Mouse (Mus musculus): ENCODE data around the gene Polr2m. TPM values are rescaled to one million over a fixed set of nuclear protein-coding genes. Genes with fewer than 3 reads are reported as not detected.
"Not testable (repeated sequence)": the region's sequence is repeated elsewhere in the genome, so short reads cannot be mapped to it uniquely, and the experiment has no call there.

Polr2m gene
- polyA plus RNA-seq, 1 experiment from 2014 or later = 320 TPM

DNA sequence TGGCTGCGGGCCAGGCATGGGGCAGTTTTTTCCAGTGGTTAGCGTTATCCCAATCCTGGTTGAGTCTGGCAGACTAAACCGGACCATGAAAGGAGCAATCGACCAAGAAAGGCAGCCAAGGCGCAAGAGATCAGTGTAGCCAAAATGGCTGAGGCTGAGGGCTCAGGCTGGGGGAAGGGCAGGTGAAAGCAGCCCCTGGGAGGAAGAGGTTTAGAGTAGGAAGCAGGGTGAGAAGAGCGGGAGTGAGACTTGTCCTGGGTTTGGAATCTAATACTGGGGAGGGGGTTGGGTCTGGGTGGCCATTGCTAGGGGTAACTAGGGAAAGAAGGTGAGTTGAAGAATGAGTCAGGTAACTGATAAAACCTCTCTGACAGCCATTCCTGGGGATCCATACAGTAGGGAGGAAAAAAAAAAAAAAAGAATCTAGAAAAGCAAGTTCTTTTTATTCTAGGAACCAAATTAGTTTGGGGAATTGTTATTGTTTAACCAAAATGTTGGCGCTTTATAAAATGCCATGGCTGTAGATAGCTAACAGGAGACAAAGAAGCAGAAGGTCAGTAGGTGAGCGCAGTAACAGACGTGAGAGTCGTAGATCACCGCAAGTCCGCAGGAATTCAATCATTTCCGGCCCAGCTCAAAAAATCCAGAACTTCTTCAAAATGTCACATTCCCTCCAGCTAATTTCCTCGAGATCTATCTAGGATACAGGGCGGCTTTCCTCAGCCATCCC, 6.7 kb upstream of the Polr2m start:
- ATAC-seq (ENCODE audit: low FRiP score) = no peak
- no peaks in the 10 kb centered on the region for H3K36me3 ChIP-seq
- H3K9me3 ChIP-seq = no peaks in the 10 kb centered on the region
- peaks cover 10% of the 10 kb centered on the region; the same call in 1 of the 2 replicates for H3K27me3 ChIP-seq
- H3K4me1 ChIP-seq (replicated peaks) = peaks cover 3% of the 10 kb centered on the region; the same call in 1 of the 2 replicates
- WGBS = 82% methylated on average over 15 of the region's 15 CpGs
- no peak overlapping the region for H3K4me3 ChIP-seq
- H3K9ac ChIP-seq = no peak overlapping the region
- no peak overlapping the region for H3K4me2 ChIP-seq
- H3K27ac ChIP-seq = no peak overlapping the region

DNA sequence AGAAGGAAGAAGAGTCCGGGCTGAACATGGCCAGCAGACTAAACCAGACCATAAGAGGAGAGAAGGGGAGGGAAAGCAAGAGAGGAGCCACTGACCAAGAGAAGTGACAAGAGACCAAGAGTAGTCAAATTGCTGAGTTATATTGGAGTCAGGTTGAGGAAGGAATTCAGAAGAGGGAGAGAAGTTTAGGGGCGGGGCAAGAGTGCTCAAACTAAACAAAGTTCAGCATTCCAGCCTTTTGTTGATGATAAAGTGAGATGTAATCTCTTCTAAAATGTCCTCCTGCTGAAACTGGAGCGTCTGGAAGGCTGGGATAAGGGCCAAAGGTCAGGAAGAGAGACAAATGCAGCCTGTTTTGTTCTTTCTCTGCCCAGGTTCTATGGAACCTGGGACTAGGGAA, 4.3 kb upstream of the Polr2m start:
- Histone ChIP-seq H3K9me3 (no peaks in the 10 kb centered on the region), H3K27ac (no peak overlapping the region), H3K27me3 (peaks cover 10% of the 10 kb centered on the region; the same call in 1 of the 2 replicates), H3K4me2 (no peak overlapping the region), H3K4me3 (no peak overlapping the region), H3K4me1 (replicated peaks) (peaks cover 6% of the 10 kb centered on the region), H3K36me3 (no peaks in the 10 kb centered on the region), H3K9ac (no peak overlapping the region)
- no peak for ATAC-seq (ENCODE audit: low FRiP score)
- WGBS = 40% methylated on average over 3 of the region's 3 CpGs

DNA sequence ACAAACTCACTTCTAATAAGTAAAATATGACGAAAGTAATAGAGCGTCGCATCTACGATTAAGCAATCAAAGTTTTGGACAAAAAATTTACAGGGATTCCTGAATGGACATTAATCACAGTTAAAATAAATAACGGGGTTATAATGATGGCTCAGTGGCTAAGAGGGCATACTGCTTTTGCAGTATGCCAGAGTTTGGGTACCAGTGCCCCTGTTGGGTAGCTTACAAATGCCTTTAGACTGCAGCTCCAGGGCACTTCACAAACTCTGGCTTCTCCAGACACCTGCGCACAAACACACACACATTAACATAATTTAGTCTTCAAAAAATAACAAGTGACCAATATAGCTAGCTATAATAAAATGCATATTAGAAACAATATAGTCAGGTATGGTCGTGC, 392 bp upstream of the Polr2m start:
- Histone ChIP-seq H3K27me3 (peaks cover 10% of the 10 kb centered on the region; the same call in 1 of the 2 replicates), H3K27ac (peak overlapping the region; percentile 94), H3K4me1 (replicated peaks) (peaks cover 24% of the 10 kb centered on the region), H3K9me3 (no peaks in the 10 kb centered on the region), H3K4me3 (peak overlapping the region; percentile 96), H3K4me2 (peak overlapping the region; percentile 72), H3K9ac (peak overlapping the region; percentile 96; the same call in 1 of the 2 replicates), H3K36me3 (peaks cover 25% of the 10 kb centered on the region)
- ATAC-seq (ENCODE audit: low FRiP score) = peak; percentile 70
- 43% methylated on average over 7 of the region's 7 CpGs for WGBS

DNA sequence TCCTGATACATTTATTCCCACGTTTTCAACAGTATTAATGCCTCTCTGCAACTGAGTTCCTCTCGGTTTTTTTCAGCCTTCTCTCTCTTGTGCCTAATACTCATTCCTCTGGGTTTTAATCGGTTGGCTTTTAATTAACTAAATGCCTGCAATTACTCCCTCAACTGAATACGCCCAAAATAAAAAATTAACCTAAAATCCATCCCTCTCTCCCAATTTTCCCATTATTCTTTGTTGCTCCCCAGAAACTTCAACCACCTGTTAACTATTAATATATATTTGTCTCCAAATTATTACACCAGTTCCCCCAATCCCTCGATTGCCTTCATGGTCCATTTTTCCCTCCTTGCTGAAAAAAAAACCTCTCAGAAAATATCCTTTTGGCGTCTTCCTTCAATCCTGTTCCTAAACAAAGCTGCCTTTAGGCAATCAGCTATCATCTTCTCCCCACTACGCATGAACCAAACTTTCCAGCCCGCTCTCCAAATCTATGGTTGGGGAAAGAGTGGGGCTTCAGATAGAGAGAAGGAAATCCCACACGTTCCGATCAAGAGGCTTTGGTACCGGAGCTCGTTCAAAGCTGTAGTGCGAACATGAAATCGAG, 762 bp downstream of the Polr2m start:
- Histone ChIP-seq H3K4me2 (peak overlapping the region; percentile 72), H3K27ac (peak overlapping the region; percentile 94), H3K27me3 (peaks cover 10% of the 10 kb centered on the region; the same call in 1 of the 2 replicates), H3K9me3 (no peaks in the 10 kb centered on the region), H3K4me3 (peak overlapping the region; percentile 96), H3K9ac (peak overlapping the region; percentile 96), H3K4me1 (replicated peaks) (peaks cover 24% of the 10 kb centered on the region), H3K36me3 (peaks cover 37% of the 10 kb centered on the region)
- ATAC-seq (ENCODE audit: low FRiP score) = no peak
- WGBS = 3% methylated on average over 14 of the region's 14 CpGs

DNA sequence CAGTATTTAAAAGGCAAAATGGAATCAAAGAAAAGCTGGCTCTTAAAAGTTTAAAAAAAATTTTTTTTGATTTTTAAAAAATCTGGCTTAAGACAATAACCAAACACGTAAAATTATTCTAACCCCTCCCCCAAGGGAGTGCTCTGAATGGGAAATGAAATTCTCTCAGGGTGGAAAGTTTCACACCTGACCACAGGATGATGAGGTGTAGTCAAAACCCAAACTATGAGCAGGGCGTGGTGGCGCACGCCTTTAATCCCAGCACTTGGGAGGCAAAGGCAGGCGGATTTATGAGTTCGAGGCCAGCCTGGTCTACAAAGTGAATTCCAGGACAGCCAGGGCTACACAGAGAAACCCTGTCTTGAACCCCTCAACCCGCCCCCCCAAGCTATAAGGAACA, 1.9 kb downstream of the Polr2m start:
- Histone ChIP-seq H3K4me3 (peak overlapping the region; percentile 96; the same call in 1 of the 2 replicates), H3K4me2 (peak overlapping the region; percentile 72), H3K4me1 (replicated peaks) (peaks cover 24% of the 10 kb centered on the region), H3K27me3 (peaks cover 10% of the 10 kb centered on the region; the same call in 1 of the 2 replicates), H3K36me3 (peaks cover 48% of the 10 kb centered on the region)
- ATAC-seq (ENCODE audit: low FRiP score); H3K9ac ChIP-seq; H3K27ac ChIP-seq; H3K9me3 ChIP-seq: not testable (repeated sequence)
- 92% methylated on average over 7 of the region's 7 CpGs for WGBS

DNA sequence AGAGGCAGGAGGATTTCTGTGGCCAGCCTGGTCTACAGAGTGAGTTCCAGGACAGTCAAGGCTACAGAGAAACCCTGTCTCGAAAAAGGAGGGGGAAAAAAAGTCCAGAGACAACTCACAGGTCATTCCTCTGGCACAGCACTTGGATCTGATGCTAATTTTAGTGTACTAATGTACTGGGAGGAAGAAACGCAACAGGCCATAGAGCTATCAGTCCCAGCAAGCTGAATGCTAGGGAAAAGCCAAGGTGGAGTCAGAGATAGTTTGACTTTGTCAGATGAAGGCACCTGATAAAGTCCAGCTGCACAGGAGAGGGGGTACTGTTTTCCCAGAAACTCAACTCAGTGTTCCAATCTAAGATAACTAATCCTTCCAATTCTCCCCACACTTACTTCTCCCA, 5.4 kb downstream of the Polr2m start:
- ATAC-seq (ENCODE audit: low FRiP score) = no peak
- peaks cover 79% of the 10 kb centered on the region for H3K36me3 ChIP-seq
- H3K4me3 ChIP-seq = no peak overlapping the region
- no peak overlapping the region for H3K9ac ChIP-seq
- no peak overlapping the region for H3K27ac ChIP-seq
- WGBS = 95% methylated on average over 2 of the region's 2 CpGs
- no peaks in the 10 kb centered on the region for H3K9me3 ChIP-seq
- H3K4me2 ChIP-seq = no peak overlapping the region
- peaks cover 21% of the 10 kb centered on the region for H3K4me1 ChIP-seq (replicated peaks)
- no peaks in the 10 kb centered on the region for H3K27me3 ChIP-seq

DNA sequence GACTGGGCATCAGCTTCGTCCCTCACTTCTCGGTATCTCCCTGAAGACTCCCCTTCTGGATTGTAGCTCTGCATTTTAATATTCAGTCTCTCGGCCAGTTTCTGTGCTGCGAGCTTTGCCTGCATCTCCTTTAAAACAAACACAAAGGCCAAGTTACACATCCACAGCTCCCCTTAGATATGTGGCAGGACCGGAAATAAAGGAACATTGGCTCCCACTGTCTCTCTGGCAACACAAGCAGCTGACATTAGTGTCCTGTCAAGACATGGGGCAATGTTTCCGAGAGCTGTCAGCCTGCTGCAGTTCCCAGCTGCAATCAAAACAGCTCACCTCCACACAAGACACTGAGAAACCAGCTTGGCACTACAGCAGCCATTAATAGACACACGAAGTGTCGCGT, 6.3 kb downstream of the Polr2m start:
- WGBS = 95% methylated on average over 9 of the region's 9 CpGs
- Histone ChIP-seq H3K4me2 (no peak overlapping the region), H3K9me3 (no peaks in the 10 kb centered on the region), H3K27me3 (no peaks in the 10 kb centered on the region), H3K36me3 (peaks cover 88% of the 10 kb centered on the region), H3K9ac (no peak overlapping the region), H3K4me1 (replicated peaks) (peaks cover 14% of the 10 kb centered on the region), H3K27ac (no peak overlapping the region), H3K4me3 (no peak overlapping the region)
- ATAC-seq (ENCODE audit: low FRiP score) = no peak

DNA sequence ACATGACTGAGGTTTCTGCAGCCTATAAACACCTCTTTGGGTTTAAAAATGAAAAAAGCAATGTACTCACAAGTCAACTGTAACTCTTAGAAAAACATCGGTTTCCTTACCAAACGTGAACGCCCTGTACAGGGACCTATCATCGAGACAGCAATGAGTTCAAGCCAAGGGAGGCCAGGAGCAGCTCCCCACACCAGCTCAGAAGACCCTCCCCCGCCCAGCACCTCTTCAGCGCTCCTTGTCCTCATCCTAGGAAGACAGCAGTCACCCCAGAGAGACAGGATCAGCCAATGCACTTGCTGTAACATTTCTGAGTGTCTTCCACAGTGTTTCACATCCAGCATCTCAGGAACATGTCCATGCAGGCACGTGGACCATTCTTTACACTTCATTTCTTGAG, 7.1 kb downstream of the Polr2m start:
- Histone ChIP-seq H3K27me3 (no peaks in the 10 kb centered on the region), H3K9ac (no peak overlapping the region), H3K27ac (no peak overlapping the region), H3K4me2 (no peak overlapping the region), H3K9me3 (no peaks in the 10 kb centered on the region), H3K4me1 (replicated peaks) (0 out of 2 replicates have a peak, but pooled peaks cover 7% of the 10 kb centered on the region), H3K4me3 (no peak overlapping the region), H3K36me3 (peaks cover 94% of the 10 kb centered on the region)
- no peak for ATAC-seq (ENCODE audit: low FRiP score)
- WGBS = 97% methylated on average over 7 of the region's 7 CpGs

DNA sequence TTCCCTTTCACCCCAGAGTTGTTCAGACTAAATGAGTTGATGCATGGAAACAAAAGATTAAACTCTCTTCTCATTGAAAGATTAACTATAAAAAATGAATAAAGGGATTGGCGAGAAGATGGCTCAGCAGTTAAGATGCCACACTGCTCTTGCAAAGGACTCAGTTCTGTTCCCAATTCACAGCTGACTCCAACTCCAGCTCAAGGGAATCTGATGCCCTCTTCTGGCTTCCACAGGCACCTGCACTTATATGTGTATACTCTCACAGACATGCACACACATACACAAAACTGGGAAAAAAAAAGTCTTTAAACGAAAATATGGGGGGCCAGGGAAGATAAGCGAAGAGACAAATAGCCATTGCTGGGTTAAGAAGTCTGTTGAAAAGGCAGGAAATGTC, 9.1 kb downstream of the Polr2m start:
- WGBS = 97% methylated on average over 3 of the region's 3 CpGs
- H3K4me2 ChIP-seq = no peak overlapping the region
- H3K9ac ChIP-seq = no peak overlapping the region
- no peaks in the 10 kb centered on the region for H3K9me3 ChIP-seq
- no peaks in the 10 kb centered on the region for H3K4me1 ChIP-seq (replicated peaks)
- no peak for ATAC-seq (ENCODE audit: low FRiP score)
- no peaks in the 10 kb centered on the region for H3K27me3 ChIP-seq
- no peak overlapping the region for H3K4me3 ChIP-seq
- no peak overlapping the region for H3K27ac ChIP-seq
- peaks cover 79% of the 10 kb centered on the region for H3K36me3 ChIP-seq

DNA sequence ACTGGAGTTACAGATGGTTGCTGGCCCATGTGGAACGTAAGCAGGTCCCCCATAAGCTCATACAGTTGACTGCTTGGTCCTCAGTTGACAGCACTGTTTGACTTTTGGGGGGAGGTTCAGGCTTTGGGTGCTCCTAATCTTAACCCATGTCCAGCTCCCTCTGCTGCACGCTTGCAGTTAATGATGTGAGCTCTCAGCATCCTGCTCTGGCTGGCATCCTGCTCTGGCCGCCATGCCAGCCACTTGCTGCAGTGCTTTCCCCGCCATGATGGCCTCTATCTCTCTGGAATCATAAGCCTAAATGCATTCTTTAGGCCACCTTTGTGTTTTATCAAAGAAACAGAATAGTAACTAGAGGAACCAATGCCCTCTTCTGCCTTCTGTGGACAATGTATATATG, 10.2 kb downstream of the Polr2m start:
- Histone ChIP-seq H3K9me3 (no peaks in the 10 kb centered on the region), H3K27ac (no peak overlapping the region), H3K4me1 (replicated peaks) (no peaks in the 10 kb centered on the region), H3K4me3 (no peak overlapping the region), H3K27me3 (no peaks in the 10 kb centered on the region), H3K4me2 (no peak overlapping the region), H3K36me3 (peaks cover 68% of the 10 kb centered on the region), H3K9ac (no peak overlapping the region)
- 98% methylated on average over 4 of the region's 4 CpGs for WGBS
- no peak for ATAC-seq (ENCODE audit: low FRiP score)

DNA sequence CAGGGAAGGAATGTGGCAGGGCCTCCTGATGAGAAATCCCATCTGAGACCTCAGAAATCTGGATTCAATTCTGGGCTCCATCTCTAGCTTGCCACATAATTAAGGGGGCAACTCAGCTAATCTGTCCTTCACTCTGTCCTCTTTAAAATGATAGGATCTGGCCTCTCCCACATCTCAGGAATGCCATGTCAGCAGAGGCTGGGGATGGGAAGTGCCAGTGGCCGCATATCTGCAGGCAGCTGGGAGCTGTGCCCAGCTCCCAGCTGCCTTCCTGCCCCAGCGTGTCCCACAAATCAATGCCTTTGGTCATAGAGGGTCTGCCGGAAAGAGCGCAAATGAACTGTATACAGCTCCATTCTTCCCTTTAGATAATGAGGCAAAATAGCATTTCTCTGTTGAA, 18.3 kb downstream of the Polr2m start:
- H3K27ac ChIP-seq = no peak overlapping the region
- ATAC-seq (ENCODE audit: low FRiP score) = no peak
- WGBS = 77% methylated on average over 4 of the region's 4 CpGs
- no peaks in the 10 kb centered on the region for H3K36me3 ChIP-seq
- no peak overlapping the region for H3K4me3 ChIP-seq
- no peaks in the 10 kb centered on the region for H3K9me3 ChIP-seq
- H3K4me1 ChIP-seq (replicated peaks) = no peaks in the 10 kb centered on the region
- H3K27me3 ChIP-seq = no peaks in the 10 kb centered on the region
- no peak overlapping the region for H3K9ac ChIP-seq
- no peak overlapping the region for H3K4me2 ChIP-seq

DNA sequence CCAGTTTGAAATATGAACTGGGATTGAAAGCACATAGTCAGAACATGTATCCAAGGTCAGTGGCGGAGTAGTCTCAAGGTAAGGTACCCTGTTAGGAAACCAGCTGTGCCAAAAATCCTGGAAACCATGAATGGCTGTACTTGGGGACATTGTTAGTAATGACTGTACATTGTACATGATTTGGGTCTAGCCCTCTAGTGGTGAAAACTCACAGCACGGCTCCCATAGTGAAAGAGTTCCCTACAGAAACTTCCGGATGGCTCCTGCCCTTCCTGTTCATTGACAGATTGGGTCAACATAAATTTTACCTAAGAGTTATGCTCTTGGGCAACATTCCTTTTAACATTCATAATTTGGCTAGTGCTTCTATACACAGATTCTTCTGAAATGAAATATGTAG, 19.6 kb downstream of the Polr2m start:
- H3K9me3 ChIP-seq = no peaks in the 10 kb centered on the region
- no peak overlapping the region for H3K27ac ChIP-seq
- ATAC-seq (ENCODE audit: low FRiP score) = no peak
- H3K4me3 ChIP-seq = no peak overlapping the region
- no peaks in the 10 kb centered on the region for H3K27me3 ChIP-seq
- H3K36me3 ChIP-seq = no peaks in the 10 kb centered on the region
- 86% methylated on average over 3 of the region's 3 CpGs for WGBS
- no peak overlapping the region for H3K4me2 ChIP-seq
- no peaks in the 10 kb centered on the region for H3K4me1 ChIP-seq (replicated peaks)
- H3K9ac ChIP-seq = no peak overlapping the region

Measured in hindbrain, embryonic 13.5 days (tissue).